Mouse (Mus musculus): ENCODE results near the gene Coq10a. TPM values are rescaled to one million over a fixed set of nuclear protein-coding genes. Genes with fewer than 3 reads are reported as not detected.

The Coq10a gene
- polyA plus RNA-seq, 1 experiment from 2014 or later, result 19.4 TPM

- ATAC-seq (ENCODE audit: insufficient number of reproducible peaks, low FRiP score, low TSS enrichment, low read depth), result no peak
- H3K4me1 ChIP-seq, result peaks cover 17% of the 10 kb centered on the region
- H3K36me3 ChIP-seq, result peaks cover 90% of the 10 kb centered on the region
- WGBS, result 85% methylated on average over 8 of the region's 8 CpGs
- H3K4me3 ChIP-seq (replicated peaks), result no peak overlapping the region
- no peak overlapping the region for H3K4me2 ChIP-seq (replicated peaks)
- no peak overlapping the region for H3K9ac ChIP-seq
- no peak overlapping the region for H3K27ac ChIP-seq (replicated peaks)
- H3K9me3 ChIP-seq (replicated peaks), result no peaks in the 10 kb centered on the region
- H3K27me3 ChIP-seq, result no peaks in the 10 kb centered on the region
Observed at GRCm38 (mm10) chr10:128382482-128382881, 13.7 kb upstream of the Coq10a start.

- Histone ChIP-seq H3K9ac (no peak overlapping the region), H3K27me3 (no peaks in the 10 kb centered on the region), H3K36me3 (peaks cover 71% of the 10 kb centered on the region), H3K4me3 (replicated peaks) (no peak overlapping the region), H3K4me1 (peaks cover 24% of the 10 kb centered on the region), H3K9me3 (replicated peaks) (no peaks in the 10 kb centered on the region), H3K27ac (replicated peaks) (no peak overlapping the region), H3K4me2 (replicated peaks) (no peak overlapping the region)
- WGBS, result 84% methylated on average over 5 of the region's 5 CpGs
- no peak for ATAC-seq (ENCODE audit: insufficient number of reproducible peaks, low FRiP score, low TSS enrichment, low read depth)
Observed at GRCm38 (mm10) chr10:128380565-128380964, 11.8 kb upstream of the Coq10a start.

- no peak overlapping the region for H3K27ac ChIP-seq (replicated peaks)
- WGBS, result 96% methylated on average over 7 of the region's 7 CpGs
- no peaks in the 10 kb centered on the region for H3K27me3 ChIP-seq
- ATAC-seq (ENCODE audit: insufficient number of reproducible peaks, low FRiP score, low TSS enrichment, low read depth), result no peak
- H3K9ac ChIP-seq, result no peak overlapping the region
- H3K36me3 ChIP-seq, result peaks cover 58% of the 10 kb centered on the region
- H3K4me3 ChIP-seq (replicated peaks), result no peak overlapping the region
- no peaks in the 10 kb centered on the region for H3K9me3 ChIP-seq (replicated peaks)
- peaks cover 24% of the 10 kb centered on the region for H3K4me1 ChIP-seq
- no peak overlapping the region for H3K4me2 ChIP-seq (replicated peaks)
Observed at GRCm38 (mm10) chr10:128379260-128379659, 10.5 kb upstream of the Coq10a start.

GRCm38 (mm10) chr10:128378462-128378861 is 9.7 kb upstream of the Coq10a start:
- WGBS, result 40% methylated on average over 3 of the region's 3 CpGs

GRCm38 (mm10) chr10:128377940-128378448 is 9.2 kb upstream of the Coq10a start:
- Histone ChIP-seq H3K4me2 (replicated peaks) (peak overlapping the region; percentile 75), H3K27me3 (no peaks in the 10 kb centered on the region)
- 48% methylated on average over 14 of the region's 14 CpGs for WGBS

More at GRCm38 (mm10) chr10:128378462-128378861, 9.7 kb upstream of the Coq10a start:
- H3K4me2 ChIP-seq (replicated peaks), result peak overlapping the region; percentile 75
- peak overlapping the region; percentile 89 for H3K4me3 ChIP-seq (replicated peaks)
- H3K27ac ChIP-seq (replicated peaks), result 0 out of 2 replicates have a peak overlapping the region, but pooled peaks have one; percentile 93
- no peak for ATAC-seq (ENCODE audit: insufficient number of reproducible peaks, low FRiP score, low TSS enrichment, low read depth)
- H3K27me3 ChIP-seq, result no peaks in the 10 kb centered on the region
- H3K9ac ChIP-seq, result peak overlapping the region; percentile 97
- H3K4me1 ChIP-seq, result peaks cover 24% of the 10 kb centered on the region
- H3K36me3 ChIP-seq, result peaks cover 50% of the 10 kb centered on the region
- no peaks in the 10 kb centered on the region for H3K9me3 ChIP-seq (replicated peaks)

GRCm38 (mm10) chr10:128377222-128377939 is 8.6 kb upstream of the Coq10a start:
- peak; percentile 71 for ATAC-seq (ENCODE audit: insufficient number of reproducible peaks, low FRiP score, low TSS enrichment, low read depth)
- Histone ChIP-seq H3K27me3 (no peaks in the 10 kb centered on the region), H3K27ac (replicated peaks) (peak overlapping the region; percentile 93), H3K36me3 (peaks cover 39% of the 10 kb centered on the region), H3K4me3 (replicated peaks) (peak overlapping the region; percentile 89), H3K4me2 (replicated peaks) (peak overlapping the region; percentile 75), H3K9me3 (replicated peaks) (no peaks in the 10 kb centered on the region), H3K9ac (peak overlapping the region; percentile 97), H3K4me1 (peaks cover 24% of the 10 kb centered on the region)
- under 1% methylated on average over 47 of the region's 47 CpGs for WGBS

More at GRCm38 (mm10) chr10:128377940-128378448, 9.2 kb upstream of the Coq10a start:
- no peaks in the 10 kb centered on the region for H3K9me3 ChIP-seq (replicated peaks)
- H3K4me1 ChIP-seq, result peaks cover 24% of the 10 kb centered on the region
- ATAC-seq (ENCODE audit: insufficient number of reproducible peaks, low FRiP score, low TSS enrichment, low read depth), result no peak
- H3K4me3 ChIP-seq (replicated peaks), result peak overlapping the region; percentile 89
- peak overlapping the region; percentile 97 for H3K9ac ChIP-seq
- peaks cover 45% of the 10 kb centered on the region for H3K36me3 ChIP-seq
- peak overlapping the region; percentile 93 for H3K27ac ChIP-seq (replicated peaks)

- Histone ChIP-seq H3K36me3 (peaks cover 32% of the 10 kb centered on the region), H3K4me3 (replicated peaks) (peak within 1 kb of the TSS; percentile 89), H3K27ac (replicated peaks) (peak within 1 kb of the TSS; percentile 93), H3K4me1 (peaks cover 24% of the 10 kb centered on the region), H3K4me2 (replicated peaks) (peak within 1 kb of the TSS; percentile 75), H3K9me3 (replicated peaks) (no peaks in the 10 kb centered on the region), H3K27me3 (no peaks in the 10 kb centered on the region), H3K9ac (peak within 1 kb of the TSS; percentile 97)
- ATAC-seq (ENCODE audit: insufficient number of reproducible peaks, low FRiP score, low TSS enrichment, low read depth), result peak; percentile 90
- under 1% methylated on average over 57 of the region's 73 CpGs for WGBS
Observed at GRCm38 (mm10) chr10:128376455-128377211, 7.8 kb upstream of the Coq10a start, which contains the start of gene Ankrd52. Ankrd52 (plus strand) TSS chr10:128377115.

- Histone ChIP-seq H3K9me3 (replicated peaks) (no peaks in the 10 kb centered on the region), H3K36me3 (peaks cover 27% of the 10 kb centered on the region), H3K4me3 (replicated peaks) (peak overlapping the region; percentile 89), H3K27ac (replicated peaks) (peak overlapping the region; percentile 93), H3K4me2 (replicated peaks) (peak overlapping the region; percentile 75), H3K27me3 (no peaks in the 10 kb centered on the region), H3K4me1 (peaks cover 24% of the 10 kb centered on the region), H3K9ac (peak overlapping the region; percentile 97)
- ATAC-seq (ENCODE audit: insufficient number of reproducible peaks, low FRiP score, low TSS enrichment, low read depth), result no peak
- WGBS, result 50% methylated on average over 4 of the region's 4 CpGs
Observed at GRCm38 (mm10) chr10:128376099-128376454, 7.3 kb upstream of the Coq10a start.

GRCm38 (mm10) chr10:128374393-128374792 is 5.6 kb upstream of the Coq10a start:
- ATAC-seq (ENCODE audit: insufficient number of reproducible peaks, low FRiP score, low TSS enrichment, low read depth), result no peak
- Histone ChIP-seq H3K4me3 (replicated peaks) (no peak overlapping the region), H3K9me3 (replicated peaks) (no peaks in the 10 kb centered on the region), H3K27me3 (no peaks in the 10 kb centered on the region), H3K27ac (replicated peaks) (no peak overlapping the region), H3K9ac (no peak overlapping the region), H3K4me1 (peaks cover 27% of the 10 kb centered on the region), H3K36me3 (peaks cover 11% of the 10 kb centered on the region), H3K4me2 (replicated peaks) (no peak overlapping the region)
- WGBS, result 78% methylated on average over 6 of the region's 6 CpGs

- Histone ChIP-seq H3K4me1 (peaks cover 18% of the 10 kb centered on the region), H3K4me2 (replicated peaks) (no peak overlapping the region), H3K36me3 (0 out of 2 replicates have a peak, but pooled peaks cover 1% of the 10 kb centered on the region), H3K4me3 (replicated peaks) (no peak overlapping the region), H3K9ac (no peak overlapping the region), H3K9me3 (replicated peaks) (no peaks in the 10 kb centered on the region), H3K27me3 (no peaks in the 10 kb centered on the region), H3K27ac (replicated peaks) (no peak overlapping the region)
- 72% methylated on average over 6 of the region's 6 CpGs for WGBS
- no peak for ATAC-seq (ENCODE audit: insufficient number of reproducible peaks, low FRiP score, low TSS enrichment, low read depth)
Observed at GRCm38 (mm10) chr10:128372989-128373748, 4.4 kb upstream of the Coq10a start.

- Histone ChIP-seq H3K4me1 (peaks cover 24% of the 10 kb centered on the region), H3K9me3 (replicated peaks) (no peaks in the 10 kb centered on the region), H3K9ac (no peak overlapping the region), H3K27ac (replicated peaks) (no peak overlapping the region), H3K4me2 (replicated peaks) (no peak overlapping the region), H3K27me3 (no peaks in the 10 kb centered on the region), H3K36me3 (no peaks in the 10 kb centered on the region), H3K4me3 (replicated peaks) (no peak overlapping the region)
- no peak for ATAC-seq (ENCODE audit: insufficient number of reproducible peaks, low FRiP score, low TSS enrichment, low read depth)
- 83% methylated on average over 5 of the region's 5 CpGs for WGBS
Observed at GRCm38 (mm10) chr10:128372142-128372541, 3.3 kb upstream of the Coq10a start.
